Mouse (Mus musculus) liver, embryonic 14.5 days (tissue): Measurements from ENCODE around the gene Zc3h15.

Experiments used
- CTCF ChIP-seq: IDR thresholded peaks from 2 replicates; pipeline ENCODE4 v1.5.1; 2016; ENCODE audit warnings: antibody characterized with exemption, low read depth, control low read depth
- EP300 ChIP-seq: IDR thresholded peaks from 2 replicates; pipeline ENCODE4 v1.6.1; 2016; ENCODE audit warnings: antibody characterized with exemption, low read depth

GRCm38 (mm10) chr2:83713946-83714345 lies 69.7 kb downstream of the Zc3h15 start:
- TF ChIP-seq CTCF (no peak), EP300 (no peak)
